Mouse (Mus musculus) spleen, adult 2 months (tissue): ENCODE measurements around the gene Ndufaf1.

Source experiments
- CTCF ChIP-seq: fragments of 200-500 bp; IDR thresholded peaks from 2 replicates; pipeline ENCODE4 v1.5.1; 2011; ENCODE audit warnings: mild to moderate bottlenecking, inconsistent platforms; ENCODE audit not compliant: insufficient read depth, insufficient read length, insufficient replicate concordance; ENCODE audit errors: extremely low read depth
- POLR2A ChIP-seq: fragments of 200-500 bp; IDR thresholded peaks from 2 replicates; pipeline ENCODE4 v1.6.1; 2011; ENCODE audit warnings: low read depth, low read length, inconsistent platforms

GRCm38 (mm10) chr2:119710011-119710410 lies 47.4 kb upstream of the Ndufaf1 start:
- TF ChIP-seq CTCF: no peak
- no peak for TF ChIP-seq POLR2A
